Mouse (Mus musculus): ENCODE data around the gene Osbpl10.

- TF ChIP-seq MYOD1 (IDR thresholded peaks at IDR 0.05; ENCODE audit: control insufficient read depth in 1 of 3, insufficient read length in 2 of 3, low read depth in 2 of 3) = no peak
- no peak for TF ChIP-seq POLR2A (IDR thresholded peaks at IDR 0.05; ENCODE audit: insufficient read length, low read depth)
- no peak for TF ChIP-seq TCF3 (IDR thresholded peaks at IDR 0.05; ENCODE audit: insufficient read length, low read depth)
- TF ChIP-seq CEBPB (IDR thresholded peaks at IDR 0.05; ENCODE audit: insufficient read depth, poor library complexity, severe bottlenecking) = no peak
- no peak for TF ChIP-seq MAX (IDR thresholded peaks at IDR 0.05; ENCODE audit: low read depth)
- no peak for TF ChIP-seq TCF12 (IDR thresholded peaks at IDR 0.05; ENCODE audit: insufficient read depth, poor library complexity, severe bottlenecking)
- no peak for TF ChIP-seq USF1 (IDR thresholded peaks at IDR 0.05; ENCODE audit: low read depth)
- no peak for TF ChIP-seq POLR2AphosphoS2 (IDR thresholded peaks at IDR 0.05; ENCODE audit: insufficient read length, low read depth)
- no peak for TF ChIP-seq E2F4 (IDR thresholded peaks at IDR 0.05; ENCODE audit: insufficient read depth)
- TF ChIP-seq MYOG (IDR thresholded peaks at IDR 0.05; ENCODE audit: control insufficient read depth in 1 of 3, insufficient read depth in 1 of 3, insufficient read length in 2 of 3, low read depth in 2 of 3) = no peak
These were observed 14.2 kb downstream of the Osbpl10 start for GRCm38 (mm10) chr9:114992528-114992927.

All from myocyte (in vitro differentiated cells).